Mouse (Mus musculus) CH12.LX (cell line): ENCODE data around the gene Rasl11b.

Experiments used
- CHD2 ChIP-seq: IDR thresholded peaks from 2 replicates; pipeline ENCODE4 v1.6.1; 2011; ENCODE audit warnings: low read length, improper control_type of control experiment
- CTCF ChIP-seq, 2 experiments: IDR thresholded peaks in 1 of 2; conservative IDR thresholded peaks in 1 of 2; 2 replicates each; pipeline ENCODE4 v1.5.1; 2011 to 2012; ENCODE audit warnings: low read depth in 2 of 2, low read length in 2 of 2, improper control_type of control experiment in 1 of 2, inconsistent platforms in 1 of 2, mild to moderate bottlenecking in 1 of 2, moderate library complexity in 1 of 2
- ELF1 ChIP-seq: IDR thresholded peaks from 2 replicates; pipeline ENCODE4 v1.6.1; 2014; ENCODE audit warnings: low read depth, mild to moderate bottlenecking, inconsistent platforms, low read length, improper control_type of control experiment
- EP300 ChIP-seq: IDR thresholded peaks from 2 replicates; pipeline ENCODE4 v1.6.1; 2011; ENCODE audit warnings: low read length, improper control_type of control experiment
- GABPA ChIP-seq: IDR thresholded peaks from 2 replicates; pipeline ENCODE4 v1.6.1; 2012; ENCODE audit warnings: low read depth, low read length, improper control_type of control experiment, inconsistent platforms; ENCODE audit not compliant: insufficient replicate concordance
- IRF4 ChIP-seq: IDR thresholded peaks from 2 replicates; pipeline ENCODE4 v1.6.1; 2014; ENCODE audit warnings: low read depth, mild to moderate bottlenecking, inconsistent platforms, low read length, improper control_type of control experiment
- KAT2A ChIP-seq: IDR thresholded peaks from 2 replicates; pipeline ENCODE4 v1.6.1; 2012; ENCODE audit warnings: low read length, improper control_type of control experiment, inconsistent platforms; ENCODE audit not compliant: insufficient replicate concordance
- MAZ ChIP-seq: IDR thresholded peaks from 2 replicates; pipeline ENCODE4 v1.6.1; 2012; ENCODE audit warnings: low read depth, mild to moderate bottlenecking, inconsistent platforms, low read length, improper control_type of control experiment, moderate library complexity
- POLR2A ChIP-seq: IDR thresholded peaks from 2 replicates; pipeline ENCODE4 v1.6.1; 2011; ENCODE audit warnings: low read depth, mild to moderate bottlenecking, improper control_type of control experiment, low read length
- RAD21 ChIP-seq: IDR thresholded peaks from 2 replicates; pipeline ENCODE4 v1.6.1; 2011; ENCODE audit warnings: low read depth, mild to moderate bottlenecking, low read length, improper control_type of control experiment, moderate library complexity
- USF2 ChIP-seq: conservative IDR thresholded peaks from 2 replicates; pipeline ENCODE4 v1.6.1; 2011; ENCODE audit warnings: low read depth, low read length, improper control_type of control experiment
- ZC3H11A ChIP-seq: IDR thresholded peaks from 2 replicates; pipeline ENCODE4 v1.6.1; 2012; ENCODE audit warnings: low read depth, mild to moderate bottlenecking, inconsistent platforms, low read length, improper control_type of control experiment

- TF ChIP-seq POLR2A (no peak), CTCF (conservative IDR thresholded peaks at IDR 0.05 in 1 of 2, IDR thresholded peaks at IDR 0.05 in 1 of 2; ENCODE audit: low read depth in 2 of 2, low read length in 2 of 2) (no peak), ZC3H11A (no peak), GABPA (no peak), RAD21 (no peak), CHD2 (no peak), USF2 (no peak), MAZ (no peak), EP300 (no peak), ELF1 (no peak), IRF4 (no peak), KAT2A (no peak)
These were observed 11.0 kb downstream of the Rasl11b start for GRCm38 (mm10) chr5:74206038-74206437.
